Mouse (Mus musculus) lung, postnatal 0 days (tissue): ENCODE results near the gene Mcoln1. TPM values are rescaled to one million over a fixed set of nuclear protein-coding genes. Genes with fewer than 3 reads are reported as not detected.
A peak's percentile ranks its signal among the peaks of the same experiment; 100 is the strongest.

Source experiments
- ATAC-seq: fragments of 200-750 bp; cut with Nextera tagmentation; 2 replicates; pipeline ENCODE4 v1.8.0; 2017; ENCODE audit warnings: moderate library complexity
- DNase-seq: peaks from one replicate; pipeline ENCODE4 v3.0.0-alpha.2; 2016; ENCODE audit warnings: low spot score
- H3K27ac ChIP-seq: fragments of 300-500 bp; sonication (generic); 2 replicates; pipeline ENCODE4 v1.5.1; 2014; ENCODE audit warnings: antibody characterized with exemption, mild to moderate bottlenecking, low read length, mixed read lengths
- H3K27me3 ChIP-seq: fragments of 300-500 bp; sonication (generic); replicated peaks from 2 replicates; pipeline ENCODE4 v1.6.1; 2014; ENCODE audit warnings: low read length, mixed read lengths; ENCODE audit not compliant: insufficient read depth
- H3K36me3 ChIP-seq: fragments of 300-500 bp; sonication (generic); 2 replicates; pipeline ENCODE4 v1.6.1; 2014; ENCODE audit warnings: low read length, mixed read lengths; ENCODE audit not compliant: insufficient read depth
- H3K4me1 ChIP-seq: fragments of 300-500 bp; sonication (generic); 2 replicates; pipeline ENCODE4 v1.6.1; 2014; ENCODE audit warnings: antibody characterized with exemption, low read depth, low read length, mixed read lengths; ENCODE audit not compliant: insufficient read depth
- H3K4me2 ChIP-seq: fragments of 300-500 bp; sonication (generic); replicated peaks from 2 replicates; pipeline ENCODE4 v1.6.1; 2014; ENCODE audit warnings: low read depth, mild to moderate bottlenecking, low read length, moderate library complexity, mixed read lengths
- H3K4me3 ChIP-seq: fragments of 300-500 bp; sonication (generic); 2 replicates; pipeline ENCODE4 v1.5.1; 2014; ENCODE audit warnings: low read depth, low read length
- H3K9ac ChIP-seq: fragments of 300-500 bp; sonication (generic); replicated peaks from 2 replicates; pipeline ENCODE4 v1.6.1; 2014; ENCODE audit warnings: low read depth, mild to moderate bottlenecking
- H3K9me3 ChIP-seq: fragments of 300-500 bp; sonication (generic); 2 replicates; pipeline ENCODE4 v1.6.1; 2016; ENCODE audit warnings: low read length, mixed read lengths
- CTCF ChIP-seq: IDR thresholded peaks from 2 replicates; pipeline ENCODE4 v1.5.1; 2016; ENCODE audit warnings: antibody characterized with exemption, mild to moderate bottlenecking
- EP300 ChIP-seq: IDR thresholded peaks from 2 replicates; pipeline ENCODE4 v1.6.1; 2016; ENCODE audit warnings: antibody characterized with exemption, mild to moderate bottlenecking, control low read depth
- WGBS: fragments of 180-500 bp; shearing (Covaris S2); extraction: QIAGEN DNeasy Blood & Tissue Kit; methylation state at CpG from one replicate; pipeline ENCODE4 v1.1.7; 2014; 5-methylcytosine and 5-hydroxymethylcytosine counted together
- polyA plus RNA-seq: library from polyadenylated mRNA; unstranded; fragments of >200 nt; fragmentation: Nextera tagmentation; extraction: Ambion mirVana; gene quantifications from 2 replicates; pipeline ENCODE4 v1.2.1, GENCODE M21; 2015

Mcoln1 gene
- polyA plus RNA-seq, 1 experiment from 2014 or later = 38.5 TPM

DNA sequence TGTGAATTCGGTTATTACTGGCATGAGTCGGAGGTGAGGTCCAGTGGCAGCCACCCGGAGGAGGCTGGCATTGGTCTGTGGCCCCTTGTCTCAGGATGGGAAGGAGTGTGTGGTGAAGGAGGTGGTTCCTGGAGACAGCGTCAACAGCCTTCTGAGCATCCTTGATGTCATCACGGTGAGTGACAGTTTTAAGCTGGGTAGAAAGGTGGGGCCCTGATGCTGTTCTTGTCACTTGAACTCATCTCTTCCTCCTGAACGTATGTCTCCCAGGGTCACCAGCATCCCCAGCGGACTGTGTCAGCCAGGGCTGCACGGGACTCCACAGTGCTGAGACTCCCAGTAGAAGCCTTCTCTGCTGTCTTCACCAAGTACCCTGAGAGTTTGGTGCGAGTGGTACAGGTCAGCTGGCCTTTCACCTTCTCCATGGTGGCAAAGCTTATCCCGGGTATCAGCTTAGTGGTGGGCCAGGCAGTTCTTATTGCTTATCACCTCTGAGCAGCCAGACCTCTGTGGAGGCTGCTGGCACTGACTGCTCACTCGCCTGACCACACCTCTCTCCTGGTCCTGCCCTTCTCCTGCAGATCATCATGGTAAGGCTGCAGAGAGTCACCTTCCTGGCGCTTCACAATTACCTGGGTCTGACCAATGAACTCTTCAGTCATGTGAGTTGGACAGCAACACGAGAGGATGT, 21.9 kb downstream of the Mcoln1 start:
- no peak overlapping the region for H3K4me3 ChIP-seq
- no peaks in the 10 kb centered on the region for H3K9me3 ChIP-seq
- WGBS = 84% methylated on average over 13 of the region's 13 CpGs

DNA sequence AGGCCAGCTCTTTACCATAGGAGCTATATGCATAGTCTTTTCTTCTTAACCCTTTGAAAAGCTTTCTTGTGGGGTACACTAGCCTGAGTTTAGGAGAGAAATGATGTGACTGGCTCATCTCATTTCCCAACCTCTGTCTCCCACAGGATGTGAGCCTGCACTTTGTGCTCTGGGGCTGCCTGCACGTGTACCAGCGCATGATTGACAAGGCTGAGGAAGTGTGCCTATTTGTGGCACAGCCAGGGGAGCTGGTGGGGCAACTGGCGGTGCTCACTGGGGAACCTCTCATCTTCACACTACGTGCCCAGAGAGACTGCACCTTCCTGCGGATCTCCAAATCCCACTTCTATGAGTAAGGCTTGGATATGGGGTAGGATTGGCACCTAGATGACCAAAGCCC, 30.6 kb downstream of the Mcoln1 start:
- no peak overlapping the region for H3K4me3 ChIP-seq
- H3K9ac ChIP-seq = no peak overlapping the region
- no peak overlapping the region for H3K4me2 ChIP-seq
- H3K27me3 ChIP-seq = no peaks in the 10 kb centered on the region
- ATAC-seq = no peak
- H3K27ac ChIP-seq = no peak overlapping the region
- WGBS = 82% methylated on average over 5 of the region's 5 CpGs
- DNase-seq = no peak
- H3K4me1 ChIP-seq = no peaks in the 10 kb centered on the region
- no peak for TF ChIP-seq EP300
- no peak for TF ChIP-seq CTCF
- H3K36me3 ChIP-seq = peaks cover 30% of the 10 kb centered on the region
- no peaks in the 10 kb centered on the region for H3K9me3 ChIP-seq

More for the DNA sequence above, 21.9 kb downstream of the Mcoln1 start:
- H3K4me1 ChIP-seq = no peaks in the 10 kb centered on the region; the same call in 1 of the 2 replicates
- no peak overlapping the region for H3K4me2 ChIP-seq
- no peaks in the 10 kb centered on the region for H3K27me3 ChIP-seq
- H3K36me3 ChIP-seq = peaks cover 32% of the 10 kb centered on the region
- no peak overlapping the region for H3K9ac ChIP-seq
- H3K27ac ChIP-seq = no peak overlapping the region
- no peak for ATAC-seq
- TF ChIP-seq EP300 (no peak), CTCF (no peak)
- no peak for DNase-seq

DNA sequence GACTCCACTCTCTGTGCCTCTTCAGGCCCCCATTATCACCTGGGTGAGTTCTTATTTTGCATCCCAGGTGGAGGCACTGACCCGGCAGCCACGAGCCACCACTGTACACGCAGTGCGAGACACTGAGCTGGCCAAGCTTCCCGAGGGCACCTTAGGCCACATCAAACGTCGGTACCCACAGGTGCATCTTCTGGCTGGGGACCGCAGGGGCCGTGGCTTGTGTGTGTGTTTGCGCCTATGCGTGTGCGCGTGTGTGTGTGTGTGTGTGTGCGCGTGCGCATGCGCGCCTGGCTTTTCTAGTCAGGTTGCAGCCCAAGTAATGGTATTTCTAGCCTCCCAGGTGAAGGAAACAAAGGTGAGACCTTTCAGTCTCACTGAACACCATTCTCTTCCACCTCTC, 31.7 kb downstream of the Mcoln1 start:
- DNase-seq (no peak), ATAC-seq (no peak)
- Histone ChIP-seq H3K27me3 (no peaks in the 10 kb centered on the region), H3K9me3 (no peaks in the 10 kb centered on the region), H3K36me3 (peaks cover 25% of the 10 kb centered on the region), H3K4me1 (no peaks in the 10 kb centered on the region), H3K9ac (no peak overlapping the region), H3K4me2 (no peak overlapping the region), H3K27ac (no peak overlapping the region), H3K4me3 (no peak overlapping the region)
- no peak for TF ChIP-seq EP300
- no peak for TF ChIP-seq CTCF
- WGBS = 94% methylated on average over 18 of the region's 18 CpGs

DNA sequence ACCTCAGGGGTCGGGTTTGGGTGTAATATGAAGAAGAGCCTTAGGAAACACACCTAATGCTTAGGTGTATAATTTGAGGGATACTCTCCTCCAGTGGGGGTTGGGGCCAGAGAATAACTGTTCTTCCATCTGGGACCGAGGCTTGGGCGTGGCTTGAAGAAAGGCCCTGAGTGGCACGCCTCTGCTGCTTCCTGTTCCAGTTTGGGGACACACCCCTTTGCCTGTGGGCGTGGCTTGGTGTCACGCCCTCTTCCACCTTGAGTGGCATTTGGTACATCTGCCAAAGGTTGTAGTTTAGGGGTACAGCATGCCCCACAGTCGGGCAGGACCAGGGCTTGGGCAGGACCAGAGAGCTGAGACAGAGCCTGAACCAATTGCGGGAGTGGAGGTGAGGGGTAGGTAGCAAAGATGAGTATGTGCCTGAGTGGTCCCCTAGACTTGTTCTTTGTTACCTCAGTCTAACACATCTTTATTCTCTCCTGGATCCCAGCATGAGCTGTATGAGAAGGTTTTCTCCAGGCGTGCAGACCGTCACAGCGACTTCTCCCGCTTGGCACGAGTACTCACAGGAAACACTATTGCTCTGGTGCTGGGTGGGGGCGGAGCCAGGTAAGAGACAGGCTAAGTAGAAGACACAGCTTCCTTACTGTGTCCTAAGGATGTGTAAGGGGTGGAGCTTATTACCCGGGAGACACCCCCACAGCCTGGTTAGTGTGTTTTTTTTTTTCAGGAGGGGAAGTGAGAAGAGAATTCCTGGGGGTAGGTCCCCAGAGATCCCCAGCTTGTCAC, 36.0 kb downstream of the Mcoln1 start:
- Histone ChIP-seq H3K9me3 (no peaks in the 10 kb centered on the region), H3K36me3 (peaks cover 27% of the 10 kb centered on the region), H3K4me1 (no peaks in the 10 kb centered on the region), H3K4me3 (no peak overlapping the region), H3K9ac (no peak overlapping the region), H3K27ac (no peak overlapping the region), H3K4me2 (no peak overlapping the region), H3K27me3 (no peaks in the 10 kb centered on the region)
- no peak for TF ChIP-seq EP300
- no peak for TF ChIP-seq CTCF
- 58% methylated on average over 15 of the region's 15 CpGs for WGBS
- no peak for DNase-seq
- ATAC-seq = peak; percentile 35; the same call in 1 of the 2 replicates

DNA sequence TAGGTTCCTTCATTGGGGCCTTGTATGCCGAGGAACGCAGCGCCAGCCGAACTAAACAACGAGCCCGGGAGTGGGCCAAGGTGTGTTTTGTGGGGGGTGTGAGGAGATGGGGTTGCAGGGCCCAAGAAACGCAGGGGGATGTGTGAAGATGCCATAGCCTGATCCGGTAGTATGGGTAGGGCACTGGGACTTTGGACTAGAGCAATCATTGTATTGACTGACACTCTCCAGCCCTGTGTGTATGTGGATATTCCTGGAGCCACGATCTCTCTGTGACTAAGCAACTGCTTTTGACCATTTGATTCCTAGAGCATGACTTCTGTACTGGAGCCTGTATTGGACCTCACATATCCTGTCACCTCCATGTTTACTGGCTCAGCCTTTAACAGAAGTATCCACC, 36.7 kb downstream of the Mcoln1 start:
- no peak overlapping the region for H3K9ac ChIP-seq
- TF ChIP-seq EP300 (no peak), CTCF (no peak)
- H3K4me3 ChIP-seq = no peak overlapping the region
- ATAC-seq = no peak
- H3K27ac ChIP-seq = no peak overlapping the region
- H3K4me2 ChIP-seq = no peak overlapping the region
- H3K36me3 ChIP-seq = peaks cover 20% of the 10 kb centered on the region
- no peaks in the 10 kb centered on the region for H3K27me3 ChIP-seq
- WGBS = 95% methylated on average over 9 of the region's 9 CpGs
- no peak for DNase-seq
- no peaks in the 10 kb centered on the region for H3K4me1 ChIP-seq
- H3K9me3 ChIP-seq = no peaks in the 10 kb centered on the region

DNA sequence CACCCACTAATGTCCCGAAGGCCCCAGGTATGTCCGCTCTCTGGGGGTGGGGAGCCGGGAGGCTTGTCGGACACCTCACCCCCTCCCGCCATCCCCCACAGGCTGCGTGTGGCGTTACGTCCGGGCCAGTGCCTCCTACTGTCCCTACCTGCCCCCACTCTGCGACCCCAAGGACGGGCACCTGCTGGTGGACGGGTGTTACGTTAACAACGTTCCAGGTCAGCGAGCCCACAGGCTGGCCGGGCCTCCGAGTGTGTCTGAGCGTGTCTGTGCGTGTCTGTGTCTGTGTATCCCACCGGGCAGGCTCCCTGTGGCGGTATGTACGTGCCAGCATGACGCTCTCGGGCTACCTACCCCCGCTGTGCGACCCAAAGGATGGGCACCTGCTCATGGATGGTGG, 37.4 kb downstream of the Mcoln1 start:
- peaks cover 19% of the 10 kb centered on the region for H3K36me3 ChIP-seq
- no peaks in the 10 kb centered on the region for H3K27me3 ChIP-seq
- ATAC-seq = no peak
- H3K27ac ChIP-seq = no peak overlapping the region
- 95% methylated on average over 26 of the region's 26 CpGs for WGBS
- H3K4me3 ChIP-seq = no peak overlapping the region
- H3K9me3 ChIP-seq = no peaks in the 10 kb centered on the region
- TF ChIP-seq CTCF = no peak
- TF ChIP-seq EP300 = no peak
- no peak overlapping the region for H3K9ac ChIP-seq
- no peaks in the 10 kb centered on the region for H3K4me1 ChIP-seq
- H3K4me2 ChIP-seq = no peak overlapping the region
- DNase-seq = no peak
